Mouse (Mus musculus): Measurements from ENCODE around the gene Cdipt.
A peak's percentile ranks its signal among the peaks of the same experiment; 100 is the strongest.

DNA sequence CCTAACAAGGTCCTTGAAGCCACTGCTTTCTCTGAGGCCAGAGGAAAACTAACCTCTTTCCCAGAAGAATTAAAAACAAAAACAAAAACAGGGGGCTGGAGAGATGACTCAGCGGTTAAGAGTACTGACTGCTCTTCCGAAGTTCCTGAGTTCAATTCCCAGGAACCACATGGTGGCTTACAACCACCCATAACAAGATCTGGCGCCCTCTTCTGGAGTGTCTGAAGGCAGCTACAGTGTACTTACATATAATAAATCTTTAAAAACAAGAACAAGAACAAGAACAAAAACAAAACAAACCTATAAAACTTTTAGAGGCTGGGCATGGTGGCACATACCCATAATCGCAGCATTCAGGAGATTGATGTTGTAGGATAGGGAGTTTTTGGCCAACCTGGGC is 20.7 kb downstream of the Cdipt start:
- TF ChIP-seq CTCF (conservative IDR thresholded peaks at IDR 0.05; ENCODE audit: low read length) (peak; percentile 46), NANOG (IDR thresholded peaks at IDR 0.05; ENCODE audit: borderline replicate concordance, low read length) (no peak)
